Mouse (Mus musculus) kidney, embryonic 15.5 days (tissue): ENCODE measurements around the gene Olfr1410. TPM values are rescaled to one million over a fixed set of nuclear protein-coding genes. Genes with fewer than 3 reads are reported as not detected.

Experiments
- ATAC-seq: fragments of 200-750 bp; cut with Nextera tagmentation; replicated peaks from 2 replicates; pipeline ENCODE4 v1.8.0; 2017; ENCODE audit warnings: moderate TSS enrichment; ENCODE audit not compliant: low FRiP score
- H3K27ac ChIP-seq: fragments of 300-500 bp; sonication (generic); 2 replicates; pipeline ENCODE4 v1.5.1; 2015; ENCODE audit warnings: mild to moderate bottlenecking, inconsistent platforms
- H3K27me3 ChIP-seq: fragments of 300-500 bp; sonication (generic); 2 replicates; pipeline ENCODE4 v1.6.1; 2015; ENCODE audit warnings: inconsistent platforms
- H3K36me3 ChIP-seq: fragments of 300-500 bp; sonication (generic); 2 replicates; pipeline ENCODE4 v1.6.1; 2015; ENCODE audit warnings: inconsistent platforms
- H3K4me1 ChIP-seq: fragments of 300-500 bp; sonication (generic); 2 replicates; pipeline ENCODE4 v1.6.1; 2015; ENCODE audit warnings: inconsistent platforms
- H3K4me2 ChIP-seq: fragments of 300-500 bp; sonication (generic); 2 replicates; pipeline ENCODE4 v1.6.1; 2015; ENCODE audit warnings: moderate library complexity, mild to moderate bottlenecking, inconsistent platforms
- H3K4me3 ChIP-seq: fragments of 300-500 bp; sonication (generic); replicated peaks from 2 replicates; pipeline ENCODE4 v1.5.1; 2015; ENCODE audit warnings: mild to moderate bottlenecking, inconsistent platforms
- H3K9ac ChIP-seq: fragments of 300-500 bp; sonication (generic); 2 replicates; pipeline ENCODE4 v1.6.1; 2015; ENCODE audit warnings: mild to moderate bottlenecking, inconsistent platforms
- H3K9me3 ChIP-seq: fragments of 300-500 bp; sonication (generic); replicated peaks from 2 replicates; pipeline ENCODE4 v1.6.1; 2016; ENCODE audit warnings: inconsistent platforms
- WGBS: fragments of 180-500 bp; shearing (Covaris S2); methylation state at CpG from one replicate; pipeline ENCODE4 v1.1.7; 2015; ENCODE audit warnings: mixed read lengths; 5-methylcytosine and 5-hydroxymethylcytosine counted together
- polyA plus RNA-seq: library from polyadenylated mRNA; unstranded; fragments of >200 nt; fragmentation: Nextera tagmentation; extraction: Ambion mirVana; gene quantifications from 2 replicates; pipeline ENCODE4 v1.2.1, GENCODE M21; 2015

The Olfr1410 gene
- polyA plus RNA-seq, 1 experiment from 2014 or later, result not detected

DNA sequence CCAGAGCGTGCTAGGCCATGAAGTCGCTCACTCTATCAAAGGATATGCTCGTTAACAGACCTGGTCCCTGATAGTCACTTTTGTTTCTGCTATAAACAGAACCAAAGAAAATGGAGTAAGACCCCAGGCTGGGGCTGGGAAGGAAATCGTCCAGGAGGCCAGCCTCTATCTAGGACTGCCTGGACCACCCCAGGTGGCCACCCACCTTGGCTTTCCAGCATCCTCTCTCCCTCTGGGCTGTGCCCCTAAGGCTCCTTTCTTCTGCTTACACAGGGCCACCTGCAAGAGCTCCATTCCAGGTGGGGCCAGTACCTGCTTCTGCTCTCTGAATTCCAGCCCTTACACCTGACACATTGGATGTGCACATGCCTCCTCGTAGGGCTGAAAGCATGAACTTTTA is 26.6 kb downstream of the Olfr1410 start:
- Histone ChIP-seq H3K4me3 (no peak overlapping the region), H3K4me1 (no peaks in the 10 kb centered on the region), H3K27ac (no peak overlapping the region), H3K9me3 (no peaks in the 10 kb centered on the region), H3K4me2 (no peak overlapping the region), H3K36me3 (peaks cover 19% of the 10 kb centered on the region), H3K27me3 (peaks cover 4% of the 10 kb centered on the region; the same call in 1 of the 2 replicates), H3K9ac (no peak overlapping the region)
- ATAC-seq, result no peak
- WGBS, result 81% methylated on average over 5 of the region's 5 CpGs

DNA sequence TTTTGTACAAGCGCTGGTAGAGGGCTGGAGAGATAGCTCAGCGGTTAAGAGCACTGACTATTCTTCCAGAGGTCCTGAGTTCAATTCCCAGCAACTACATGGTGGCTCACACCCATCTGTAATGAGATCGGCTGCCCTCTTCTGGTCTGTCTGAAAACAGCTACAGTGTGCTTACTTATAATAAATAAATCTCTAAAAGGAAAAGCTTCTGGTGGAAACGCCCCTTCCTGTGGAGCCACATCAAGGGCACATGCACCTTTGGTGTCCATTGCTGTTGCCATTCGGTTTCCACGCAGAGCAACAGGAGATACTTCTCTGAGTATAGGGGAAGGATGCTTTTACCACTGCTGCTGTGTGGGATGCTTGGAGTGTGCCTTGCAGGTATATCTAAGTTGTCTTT is 27.4 kb downstream of the Olfr1410 start:
- Histone ChIP-seq H3K9ac (no peak overlapping the region), H3K4me3 (no peak overlapping the region), H3K4me2 (no peak overlapping the region), H3K36me3 (peaks cover 26% of the 10 kb centered on the region), H3K9me3 (no peaks in the 10 kb centered on the region), H3K4me1 (no peaks in the 10 kb centered on the region), H3K27me3 (peaks cover 4% of the 10 kb centered on the region; the same call in 1 of the 2 replicates), H3K27ac (no peak overlapping the region)
- 69% methylated on average over 6 of the region's 6 CpGs for WGBS
- ATAC-seq, result no peak

DNA sequence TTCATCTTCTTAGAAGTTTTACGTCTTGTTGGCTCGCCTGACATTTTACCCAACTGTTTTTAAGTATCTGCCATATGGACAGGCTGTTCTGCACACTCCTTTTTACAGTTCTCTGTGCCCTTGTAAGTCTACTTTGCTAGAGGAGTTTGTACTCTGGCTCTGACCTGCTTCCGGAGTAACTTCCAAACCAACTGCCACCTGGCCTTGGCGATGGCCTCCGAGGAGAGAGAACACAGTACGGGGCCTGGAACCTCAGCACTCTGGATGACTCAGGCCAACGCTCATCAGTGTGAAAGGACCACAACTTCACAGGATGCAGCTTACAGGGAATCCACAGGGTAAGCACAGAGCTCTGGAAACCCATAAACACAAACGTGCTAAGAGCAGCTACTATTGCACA is 28.1 kb downstream of the Olfr1410 start:
- no peak overlapping the region for H3K27ac ChIP-seq
- 79% methylated on average over 8 of the region's 8 CpGs for WGBS
- no peak overlapping the region for H3K4me2 ChIP-seq
- peaks cover 4% of the 10 kb centered on the region; the same call in 1 of the 2 replicates for H3K27me3 ChIP-seq
- H3K36me3 ChIP-seq, result peaks cover 34% of the 10 kb centered on the region
- H3K4me1 ChIP-seq, result no peaks in the 10 kb centered on the region
- H3K4me3 ChIP-seq, result no peak overlapping the region
- H3K9me3 ChIP-seq, result no peaks in the 10 kb centered on the region
- H3K9ac ChIP-seq, result no peak overlapping the region
- no peak for ATAC-seq

DNA sequence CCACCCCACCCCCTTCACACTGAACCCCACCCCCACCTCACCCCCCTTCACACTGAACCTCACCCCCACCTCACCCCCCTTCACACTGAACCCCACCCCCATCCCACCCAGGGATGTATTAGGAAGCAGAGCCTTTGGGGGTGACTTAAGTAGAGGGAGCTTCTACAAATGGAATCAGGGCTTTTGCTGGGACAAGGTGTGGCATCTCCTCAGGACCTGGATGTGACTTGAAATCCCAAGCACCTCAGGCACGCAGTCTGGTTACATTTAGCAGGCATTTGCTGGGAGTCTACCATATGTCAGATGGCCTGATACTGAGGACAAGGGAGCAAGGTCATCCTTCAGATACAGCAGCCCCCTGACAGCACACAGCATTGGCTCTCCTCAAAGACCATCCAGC is 29.0 kb downstream of the Olfr1410 start:
- ATAC-seq, result no peak
- no peaks in the 10 kb centered on the region for H3K9me3 ChIP-seq
- no peaks in the 10 kb centered on the region for H3K4me1 ChIP-seq
- no peak overlapping the region for H3K27ac ChIP-seq
- peaks cover 43% of the 10 kb centered on the region for H3K36me3 ChIP-seq
- no peak overlapping the region for H3K9ac ChIP-seq
- H3K4me3 ChIP-seq, result no peak overlapping the region
- peaks cover under 1% of the 10 kb centered on the region; the same call in 1 of the 2 replicates for H3K27me3 ChIP-seq
- WGBS, result 68% methylated on average over 1 of the region's 1 CpGs
- no peak overlapping the region for H3K4me2 ChIP-seq

DNA sequence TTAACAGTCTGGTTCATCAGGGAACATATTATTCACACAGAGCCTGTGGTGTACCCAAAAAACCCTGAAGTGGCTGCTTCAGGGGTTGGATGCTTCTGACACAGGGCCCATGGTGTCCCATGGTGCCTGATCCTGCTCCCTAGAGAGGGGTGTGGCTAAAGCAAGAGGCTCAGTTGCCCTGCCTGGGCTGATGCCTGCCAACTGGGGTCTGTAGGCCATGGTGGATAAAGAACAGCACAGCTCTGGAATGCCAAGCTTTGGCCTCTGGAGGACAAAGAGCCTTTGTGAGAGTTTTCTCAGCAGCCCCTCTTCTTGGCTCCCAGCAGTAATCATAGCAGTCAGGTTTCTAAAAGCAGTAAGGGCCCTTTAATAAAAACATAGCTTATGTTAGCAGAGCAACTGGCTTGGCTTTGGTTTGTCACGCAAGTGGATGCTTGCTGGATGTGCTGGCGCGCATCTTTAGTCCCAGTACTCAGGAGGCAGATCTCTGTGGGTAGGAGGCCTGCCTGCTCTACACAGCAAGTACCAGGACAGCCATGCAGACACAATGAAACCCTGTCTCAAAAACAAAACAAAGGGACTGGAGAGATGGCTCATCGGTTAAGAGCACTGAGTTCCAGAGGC is 29.5 kb downstream of the Olfr1410 start:
- no peak for ATAC-seq

DNA sequence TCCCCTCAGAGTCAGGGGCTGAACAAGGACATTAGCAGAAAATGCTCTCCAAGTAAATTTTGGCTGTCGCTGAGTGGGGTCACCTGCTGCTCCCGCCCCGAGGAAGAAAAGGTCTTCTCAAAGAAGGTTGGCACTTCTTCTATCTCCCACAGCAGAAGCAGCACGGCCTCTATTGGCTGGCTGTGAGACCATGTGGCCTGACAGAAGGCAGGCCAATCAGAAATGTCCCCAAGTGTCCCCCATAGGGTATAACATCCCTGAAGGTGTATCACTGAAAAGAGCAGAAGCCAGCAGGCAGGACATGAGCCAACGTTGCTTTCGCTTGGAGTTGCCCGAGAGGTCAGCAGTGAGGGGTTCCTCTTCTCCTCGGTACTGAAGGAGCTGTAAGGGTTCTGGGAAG is 30.4 kb downstream of the Olfr1410 start:
- H3K9me3 ChIP-seq, result no peaks in the 10 kb centered on the region
- WGBS, result 84% methylated on average over 8 of the region's 8 CpGs
- H3K36me3 ChIP-seq, result peaks cover 46% of the 10 kb centered on the region
- ATAC-seq, result no peak
- peaks cover 12% of the 10 kb centered on the region for H3K4me1 ChIP-seq
- no peak overlapping the region for H3K9ac ChIP-seq
- H3K27ac ChIP-seq, result no peak overlapping the region
- H3K27me3 ChIP-seq, result no peaks in the 10 kb centered on the region; the same call in 1 of the 2 replicates
- H3K4me3 ChIP-seq, result no peak overlapping the region
- no peak overlapping the region for H3K4me2 ChIP-seq

More for the DNA sequence above, 29.5 kb downstream of the Olfr1410 start:
- no peak overlapping the region for H3K27ac ChIP-seq
- WGBS, result 84% methylated on average over 4 of the region's 4 CpGs
- H3K9me3 ChIP-seq, result no peaks in the 10 kb centered on the region
- H3K4me1 ChIP-seq, result peaks cover 3% of the 10 kb centered on the region
- no peaks in the 10 kb centered on the region; the same call in 1 of the 2 replicates for H3K27me3 ChIP-seq
- H3K9ac ChIP-seq, result no peak overlapping the region
- no peak overlapping the region for H3K4me3 ChIP-seq
- peaks cover 46% of the 10 kb centered on the region for H3K36me3 ChIP-seq
- H3K4me2 ChIP-seq, result no peak overlapping the region

DNA sequence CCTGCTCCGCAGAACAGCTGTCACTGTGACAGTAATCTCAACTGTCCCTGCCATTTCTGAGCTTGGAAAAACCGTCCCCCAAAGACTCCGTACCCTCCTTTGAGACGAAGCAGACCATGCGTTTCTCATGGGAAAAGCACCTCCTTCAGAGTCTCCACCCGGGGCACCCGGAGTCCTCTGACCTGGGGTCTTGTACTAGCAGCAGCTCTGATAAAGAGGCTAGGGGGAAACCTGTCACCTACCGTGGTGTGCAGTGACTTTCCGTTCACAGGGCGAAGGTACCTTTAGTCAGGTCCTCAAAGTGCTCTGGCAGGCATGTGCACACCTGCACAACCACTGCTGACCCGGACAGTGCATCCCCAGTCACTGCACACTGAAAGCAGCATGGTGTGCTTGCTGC is 31.1 kb downstream of the Olfr1410 start:
- no peak for ATAC-seq
- 92% methylated on average over 11 of the region's 11 CpGs for WGBS
- Histone ChIP-seq H3K4me1 (peaks cover 15% of the 10 kb centered on the region), H3K9me3 (no peaks in the 10 kb centered on the region), H3K4me2 (no peak overlapping the region), H3K27ac (no peak overlapping the region), H3K27me3 (no peaks in the 10 kb centered on the region; the same call in 1 of the 2 replicates), H3K4me3 (no peak overlapping the region), H3K36me3 (peaks cover 46% of the 10 kb centered on the region), H3K9ac (no peak overlapping the region)

DNA sequence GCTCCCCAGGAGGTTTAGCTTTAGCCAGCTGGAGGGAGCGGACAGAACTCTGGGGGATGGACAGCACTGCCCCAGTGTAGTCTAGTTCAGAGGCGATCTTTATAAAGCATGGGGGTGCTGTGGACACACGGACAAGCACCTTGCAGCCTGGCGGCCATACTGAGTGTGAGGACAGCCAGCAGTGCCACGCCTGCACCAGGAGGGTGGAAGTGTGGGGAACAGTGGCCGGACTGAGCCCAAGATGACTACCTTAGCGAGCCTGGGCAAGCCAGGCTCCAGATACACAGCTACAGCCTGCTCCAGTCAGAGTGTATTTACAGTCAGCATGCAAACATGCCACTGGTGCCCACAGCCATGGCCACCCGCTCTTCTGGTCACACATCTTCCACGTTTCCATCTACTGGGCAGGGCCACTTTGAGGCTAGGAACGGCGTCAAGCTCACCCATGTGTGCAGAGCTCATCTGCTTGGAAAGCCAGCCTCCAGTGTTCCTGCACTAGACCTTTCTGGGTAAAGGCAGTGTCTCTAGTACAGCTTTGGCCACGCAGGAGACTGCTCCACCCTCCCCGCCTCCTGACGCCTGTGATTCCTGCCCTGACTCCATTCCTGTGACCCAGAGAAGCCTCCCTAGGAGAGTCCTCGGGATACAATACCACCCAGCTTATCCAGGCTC is 32.1 kb downstream of the Olfr1410 start:
- Histone ChIP-seq H3K9ac (no peak overlapping the region), H3K27me3 (no peaks in the 10 kb centered on the region), H3K27ac (no peak overlapping the region), H3K36me3 (peaks cover 46% of the 10 kb centered on the region), H3K4me1 (peaks cover 21% of the 10 kb centered on the region), H3K4me2 (no peak overlapping the region), H3K4me3 (no peak overlapping the region), H3K9me3 (no peaks in the 10 kb centered on the region)
- 93% methylated on average over 15 of the region's 15 CpGs for WGBS
- no peak for ATAC-seq

DNA sequence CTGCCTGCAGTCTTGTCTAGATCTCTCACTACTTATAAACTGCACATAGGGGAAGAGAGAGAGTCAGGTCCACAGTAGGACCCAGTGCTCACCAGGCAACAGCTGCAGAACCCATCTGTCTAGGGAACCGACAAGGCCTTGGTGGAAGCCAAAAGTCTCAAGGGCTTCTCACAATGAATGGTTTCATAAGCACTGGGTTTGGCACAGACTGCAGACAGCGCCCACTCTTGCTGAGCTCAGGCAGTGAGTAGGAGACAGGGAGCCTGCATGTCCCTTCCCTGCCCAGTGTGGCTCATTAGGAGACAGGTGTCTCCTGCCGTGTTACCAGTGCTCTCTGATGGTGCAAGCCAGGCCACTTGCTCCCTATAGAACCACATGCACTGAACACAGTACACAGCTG is 32.6 kb downstream of the Olfr1410 start:
- Histone ChIP-seq H3K9ac (no peak overlapping the region), H3K4me1 (peaks cover 21% of the 10 kb centered on the region), H3K9me3 (no peaks in the 10 kb centered on the region), H3K4me3 (no peak overlapping the region), H3K27me3 (no peaks in the 10 kb centered on the region), H3K4me2 (no peak overlapping the region), H3K36me3 (peaks cover 46% of the 10 kb centered on the region), H3K27ac (no peak overlapping the region)
- 98% methylated on average over 3 of the region's 3 CpGs for WGBS
- ATAC-seq, result no peak

DNA sequence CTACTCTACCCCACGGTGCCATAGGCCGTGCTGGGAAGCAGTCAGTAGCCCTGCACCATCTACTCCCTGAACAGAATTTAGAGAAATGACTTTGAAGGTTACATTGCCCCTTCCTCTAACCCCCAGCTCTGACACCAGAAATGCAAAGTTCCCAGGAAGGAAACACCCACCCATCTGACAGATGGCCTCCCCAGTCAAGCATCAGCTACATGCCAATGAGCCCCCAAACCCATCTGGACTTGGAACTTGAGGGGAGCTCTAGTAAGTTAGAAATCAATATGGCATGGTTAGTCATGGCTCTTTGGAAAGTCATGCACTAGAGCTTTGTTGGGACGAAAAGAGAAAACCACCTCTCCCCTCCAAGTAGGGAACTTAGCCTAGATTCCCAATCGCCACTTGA is 33.2 kb downstream of the Olfr1410 start:
- ATAC-seq, result no peak
- no peak overlapping the region for H3K9ac ChIP-seq
- H3K4me1 ChIP-seq, result peaks cover 21% of the 10 kb centered on the region
- H3K9me3 ChIP-seq, result no peaks in the 10 kb centered on the region
- H3K36me3 ChIP-seq, result peaks cover 46% of the 10 kb centered on the region
- no peak overlapping the region for H3K4me2 ChIP-seq
- WGBS, result 95% methylated on average over 4 of the region's 4 CpGs
- H3K4me3 ChIP-seq, result no peak overlapping the region
- no peak overlapping the region for H3K27ac ChIP-seq
- H3K27me3 ChIP-seq, result no peaks in the 10 kb centered on the region

DNA sequence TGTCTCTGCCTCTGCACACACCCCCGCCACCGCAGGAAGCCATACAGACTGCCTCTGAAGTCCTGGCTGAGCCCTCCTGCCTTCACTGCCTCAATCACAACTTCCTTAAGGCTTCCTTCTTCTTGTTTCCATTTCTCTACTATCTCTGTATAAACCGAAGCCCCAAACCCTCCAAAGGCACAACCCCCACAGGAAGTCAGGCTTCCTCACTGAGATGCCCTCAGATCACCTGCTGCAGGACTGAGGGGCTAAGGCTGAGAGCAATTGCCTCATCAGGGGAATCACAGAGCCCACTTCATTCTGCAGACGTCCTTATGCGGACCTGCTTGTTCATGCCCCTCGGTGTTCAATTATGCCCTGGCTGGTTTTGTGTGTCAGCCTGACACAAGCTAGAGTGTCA is 34.8 kb downstream of the Olfr1410 start:
- H3K36me3 ChIP-seq, result peaks cover 45% of the 10 kb centered on the region
- no peak overlapping the region for H3K27ac ChIP-seq
- no peaks in the 10 kb centered on the region for H3K9me3 ChIP-seq
- peaks cover 21% of the 10 kb centered on the region for H3K4me1 ChIP-seq
- no peaks in the 10 kb centered on the region for H3K27me3 ChIP-seq
- ATAC-seq, result no peak
- 84% methylated on average over 6 of the region's 6 CpGs for WGBS
- H3K4me2 ChIP-seq, result peak overlapping the region; percentile 89
- H3K4me3 ChIP-seq, result peak overlapping the region; percentile 71; the same call in 1 of the 2 replicates
- H3K9ac ChIP-seq, result no peak overlapping the region

DNA sequence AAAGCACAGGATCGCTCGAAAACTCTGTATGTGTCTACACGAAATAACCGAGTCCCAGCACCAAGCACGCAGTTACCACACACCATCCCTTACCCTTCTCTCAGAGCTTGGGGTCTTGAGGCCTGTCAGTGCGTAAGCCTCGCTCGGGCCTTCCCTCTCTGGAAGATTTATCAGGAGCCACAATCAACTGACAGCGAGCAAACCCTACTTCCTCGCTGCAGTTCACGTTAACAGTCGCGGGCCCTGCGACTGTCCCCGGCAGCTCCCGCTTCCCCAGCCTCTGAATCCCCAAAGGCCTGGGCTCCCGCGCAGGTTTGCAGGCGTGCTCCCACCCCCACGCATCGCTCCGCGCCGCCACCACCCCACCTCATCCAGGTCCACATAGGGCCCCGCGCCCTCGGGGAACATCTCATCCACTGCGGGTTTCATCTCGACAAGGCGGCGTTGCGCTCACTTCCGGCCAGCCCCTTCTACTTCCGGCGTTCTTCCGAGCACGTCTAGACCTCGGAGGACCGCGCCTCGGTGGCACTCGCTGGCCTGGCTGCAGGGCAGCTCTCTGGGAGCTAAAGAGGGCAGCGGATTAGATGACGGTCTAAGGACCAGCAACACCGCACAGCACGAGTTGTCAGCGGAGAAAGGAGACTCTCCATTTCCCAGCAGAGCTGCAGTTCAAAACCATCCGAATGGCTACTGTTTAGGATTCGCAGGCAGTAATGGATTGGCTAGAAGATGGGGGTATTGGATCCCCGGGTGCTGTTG is 36.1 kb downstream of the Olfr1410 start, which contains the start of gene Cops9:
Gene Cops9, minus strand, starts transcription at position 472 of the 759 bp plus-strand sequence.
- Histone ChIP-seq H3K4me3 (peak within 1 kb of the TSS; percentile 71), H3K9me3 (no peaks in the 10 kb centered on the region), H3K27ac (peak within 1 kb of the TSS; percentile 56; the same call in 1 of the 2 replicates), H3K4me2 (peak within 1 kb of the TSS; percentile 89), H3K36me3 (peaks cover 32% of the 10 kb centered on the region), H3K27me3 (0 out of 2 replicates have a peak, but pooled peaks cover 4% of the 10 kb centered on the region), H3K4me1 (peaks cover 21% of the 10 kb centered on the region), H3K9ac (peak within 1 kb of the TSS; percentile 81)
- 1% methylated on average over 50 of the region's 50 CpGs for WGBS
- ATAC-seq, result peak; percentile 93
